Comparison of ENCODE assay signal across 19 mouse cellular contexts in genomic region chr11:29148901-29149300, GRCm38 (mm10). TPM values are rescaled to one million over a fixed set of nuclear protein-coding genes. Genes with fewer than 3 reads are reported as not detected.
DNase-seq lines count a peak whose midpoint lies in the region; ATAC-seq and TF ChIP-seq lines count a peak whose summit lies in the region.
"Had no signal": no experiment of that assay in that cellular context is flagged by ENCODE, and none has a peak within 500 bp of the region (broad histone marks: within the 10 kb centered on the region; RNA-seq: fewer than 3 reads in every experiment).

No protein-coding gene starts in this region.

- no peaks in the 10 kb centered on the region for H3K9me3 ChIP-seq in CH12.LX (replicated peaks; ENCODE audit: low read length)
- no peaks in the 10 kb centered on the region for H3K9me3 ChIP-seq in MEL (replicated peaks; ENCODE audit: insufficient read depth, low read length)
- no peaks in the 10 kb centered on the region for H3K9me3 ChIP-seq in neural tube, embryonic 15.5 days (replicated peaks)
- H3K9me3 ChIP-seq: embryonic facial prominence, embryonic 13.5 days; forebrain, embryonic 13.5 days; heart, embryonic 12.5 days; hindbrain, embryonic 15.5 days had no signal

- TF ChIP-seq RAD21 in CH12.LX (IDR thresholded peaks at IDR 0.05; ENCODE audit: low read depth, low read length) (no peak), MEL (IDR thresholded peaks at IDR 0.05; ENCODE audit: low read depth, low read length) (no peak)

- H3K27ac ChIP-seq in CH12.LX (ENCODE audit: insufficient read depth, low read depth) (no peak overlapping the region), MEL (ENCODE audit: control insufficient read depth, low read depth, low read length) (no peak overlapping the region), macrophage (peak overlapping the region; percentile 55)
- H3K27ac ChIP-seq in neural tube, embryonic 15.5 days (replicated peaks) = no peak overlapping the region
- H3K27ac ChIP-seq: embryonic facial prominence, embryonic 13.5 days; forebrain, embryonic 13.5 days; hindbrain, embryonic 15.5 days had no signal

- H3K4me1 ChIP-seq in CH12.LX (ENCODE audit: control insufficient read depth in 1 of 2, insufficient read depth in 2 of 2) (peaks cover 0 to 34% of the 10 kb centered on the region in 2 experiments; a peak in 2 of 4 replicates), MEL (ENCODE audit: control insufficient read depth in 1 of 2, insufficient read depth in 2 of 2, low read length in 2 of 2) (no peaks in the 10 kb centered on the region)
- H3K4me1 ChIP-seq in neural tube, embryonic 15.5 days = no peaks in the 10 kb centered on the region
- H3K4me1 ChIP-seq: embryonic facial prominence, embryonic 13.5 days; forebrain, embryonic 13.5 days; heart, embryonic 12.5 days; hindbrain, embryonic 15.5 days had no signal

- no peak for TF ChIP-seq POLR2A in CH12.LX (IDR thresholded peaks at IDR 0.05; ENCODE audit: low read depth, low read length)
- no peak for TF ChIP-seq POLR2A in MEL (IDR thresholded peaks at IDR 0.05; ENCODE audit: control insufficient read depth in 1 of 2, insufficient read depth in 1 of 2, low read depth in 1 of 2, low read length in 2 of 2, poor library complexity in 1 of 2)

- H3K9ac ChIP-seq in CH12.LX (ENCODE audit: insufficient read depth, low read depth) (no peak overlapping the region), MEL (ENCODE audit: control insufficient read depth, low read depth, low read length, poor library complexity, severe bottlenecking) (no peak overlapping the region)
- H3K9ac ChIP-seq in neural tube, embryonic 15.5 days (replicated peaks) = no peak overlapping the region
- H3K9ac ChIP-seq: embryonic facial prominence, embryonic 13.5 days; forebrain, embryonic 13.5 days; forebrain, postnatal 0 days; heart, embryonic 12.5 days; hindbrain, embryonic 15.5 days had no signal

- H3K79me2 ChIP-seq in CH12.LX (replicated peaks; ENCODE audit: control insufficient read depth, extremely low read depth, insufficient read depth, poor library complexity, severe bottlenecking) (peaks cover 6% of the 10 kb centered on the region; the same call in 1 of the 2 replicates), MEL (ENCODE audit: control insufficient read depth, insufficient read depth, low read length, poor library complexity) (no peaks in the 10 kb centered on the region), macrophage (ENCODE audit: inconsistent target) (no peaks in the 10 kb centered on the region)

- 0% methylated on average over 1 of the region's 2 CpGs for WGBS in macrophage (ENCODE audit: missing documents)
- 94% methylated on average over 2 of the region's 2 CpGs for WGBS in neural tube, embryonic 15.5 days

- DNase-seq in CH12.LX (ENCODE audit: extremely low read depth) (peak; percentile 34), MEL (ENCODE audit: low read depth, low spot score) (peak; percentile 31)
- DNase-seq in splenic B cell, adult 2 months (ENCODE audit: low read depth, low spot score) = peak; percentile 64
- no peak for DNase-seq in layer of hippocampus, postnatal 25 days (ENCODE audit: extremely low spot score in 1 of 2, low spot score in 1 of 2)
- no peak for DNase-seq in adrenal gland, adult 8-10 months
- DNase-seq: adrenal gland, postnatal 10 days; cerebellum, adult 11-12 months; cerebellum, adult 9-10 months; cerebellum, postnatal 25 days; forebrain, postnatal 0 days; gastrocnemius, postnatal 14 days; heart, postnatal 36 days had no signal

- H3K27me3 ChIP-seq in CH12.LX (replicated peaks) = no peaks in the 10 kb centered on the region
- H3K27me3 ChIP-seq in MEL (ENCODE audit: control insufficient read depth in 1 of 2, insufficient read depth in 2 of 2, low read length in 2 of 2) = no peaks in the 10 kb centered on the region
- H3K27me3 ChIP-seq in splenic B cell, adult 2 months (ENCODE audit: control insufficient read depth, insufficient read depth, low read length, poor library complexity, severe bottlenecking) = no peaks in the 10 kb centered on the region
- H3K27me3 ChIP-seq in neural tube, embryonic 15.5 days (replicated peaks) = no peaks in the 10 kb centered on the region
- H3K27me3 ChIP-seq: embryonic facial prominence, embryonic 13.5 days; forebrain, embryonic 13.5 days; heart, embryonic 12.5 days; hindbrain, embryonic 15.5 days had no signal

- H3K36me3 ChIP-seq in CH12.LX (replicated peaks in 1 of 2; ENCODE audit: control insufficient read depth in 1 of 2, insufficient read depth in 1 of 2, low read length in 1 of 2) (peaks cover 41 to 82% of the 10 kb centered on the region in 2 experiments), MEL (ENCODE audit: control insufficient read depth in 1 of 2, insufficient read depth in 2 of 2, low read length in 2 of 2) (peaks cover 10 to 49% of the 10 kb centered on the region in 2 experiments), macrophage (ENCODE audit: inconsistent target) (peaks cover 44% of the 10 kb centered on the region)
- H3K36me3 ChIP-seq in splenic B cell, adult 2 months (ENCODE audit: control insufficient read depth, insufficient read depth, low read length, poor library complexity, severe bottlenecking) = 0 out of 2 replicates have a peak, but pooled peaks cover 5% of the 10 kb centered on the region
- H3K36me3 ChIP-seq in neural tube, embryonic 15.5 days = peaks cover 30% of the 10 kb centered on the region

- no peak overlapping the region for H3K4me3 ChIP-seq in CH12.LX (replicated peaks in 1 of 3; ENCODE audit: low read depth in 2 of 3, low read length in 2 of 3, poor library complexity in 1 of 3)
- no peak overlapping the region for H3K4me3 ChIP-seq in MEL (ENCODE audit: control insufficient read depth in 1 of 2, insufficient read depth in 1 of 2, low read depth in 2 of 2, low read length in 2 of 2)
- no peak overlapping the region for H3K4me3 ChIP-seq in macrophage (ENCODE audit: inconsistent target)
- H3K4me3 ChIP-seq in neural tube, embryonic 15.5 days (replicated peaks) = no peak overlapping the region
- H3K4me3 ChIP-seq: embryonic facial prominence, embryonic 13.5 days; forebrain, embryonic 13.5 days; heart, embryonic 12.5 days; hindbrain, embryonic 15.5 days had no signal

- TF ChIP-seq EP300 in CH12.LX (IDR thresholded peaks at IDR 0.05; ENCODE audit: low read length) (peak; percentile 81), MEL (IDR thresholded peaks at IDR 0.05; ENCODE audit: low read depth in 1 of 2, low read length in 2 of 2) (no peak)

- TF ChIP-seq CTCF in CH12.LX (conservative IDR thresholded peaks at IDR 0.05 in 1 of 2, IDR thresholded peaks at IDR 0.05 in 1 of 2; ENCODE audit: low read depth in 2 of 2, low read length in 2 of 2) (no peak), MEL (IDR thresholded peaks at IDR 0.05 in 2 of 3, conservative IDR thresholded peaks at IDR 0.05 in 1 of 3; ENCODE audit: control insufficient read depth in 1 of 3, insufficient read depth in 1 of 3, low read depth in 2 of 3, low read length in 3 of 3, poor library complexity in 1 of 3, severe bottlenecking in 1 of 3) (no peak)

- dilution Hi-C loops in CH12.LX (cut with MboI; ENCODE audit: extremely low pct_ligation_motif_present, extremely low pct_unique_long_range_greater_than_20kb, low sequenced_read_pairs) = no loop called here

- no peak for ATAC-seq in neural tube, embryonic 15.5 days (ENCODE audit: low FRiP score)
- ATAC-seq: CD4-positive, CD25-positive, alpha-beta regulatory T cell, adult 4 months; forebrain, embryonic 13.5 days; forebrain, postnatal 0 days had no signal

- in situ Hi-C loops in CH12.LX (cut with MboI; ENCODE audit: low pct_ligation_motif_present, low pct_unique_long_range_greater_than_20kb, low sequenced_read_pairs) = no loop called here

- H3K4me2 ChIP-seq in CH12.LX (ENCODE audit: insufficient read depth, low read depth, poor library complexity, severe bottlenecking) = no peak overlapping the region
- no peak overlapping the region for H3K4me2 ChIP-seq in neural tube, embryonic 15.5 days
- H3K4me2 ChIP-seq: embryonic facial prominence, embryonic 13.5 days; forebrain, embryonic 13.5 days; heart, embryonic 12.5 days; hindbrain, embryonic 15.5 days had no signal

TF ChIP-seq in CH12.LX, 34 proteins besides CTCF, POLR2A, EP300 and RAD21 (continues in another document):
- TF ChIP-seq MAZ (IDR thresholded peaks at IDR 0.05; ENCODE audit: low read depth, low read length) = no peak

TF ChIP-seq in MEL, 35 proteins besides CTCF, POLR2A, EP300 and RAD21 (continues in another document):
- TF ChIP-seq USF1 (IDR thresholded peaks at IDR 0.05; ENCODE audit: low read depth, low read length) = peak; percentile 35; the same call in 1 of the 2 replicates

RNA-seq across cellular contexts. Expression of gene Pnpt1, which starts 18.4 kb away (rescaled TPM):
- 65.5 and 73.9 TPM in 2 replicates for total RNA-seq in CH12.LX (2012; rRNA removed)
- 137 and 158 TPM in 2 replicates for total RNA-seq in CH12.LX (2014; rRNA removed)
- 71.3 and 73.6 TPM in 2 replicates for polyA plus RNA-seq in CH12.LX (2012; ENCODE audit: insufficient read length, low read depth)
- 85.0 and 87.4 TPM in 2 replicates for total RNA-seq in MEL (2012; rRNA removed)
- 10 to 100 TPM in 1 of 2 experiments, not detected in 1; 56.2 TPM for polyA plus RNA-seq in MEL (2012; ENCODE audit: insufficient read depth in 1 of 2, insufficient read length in 2 of 2, low read depth in 1 of 2, low replicate concordance in 2 of 2, missing spikeins in 1 of 2)
- total RNA-seq in macrophage (2018; cell fraction: chromatin; rRNA removed) = 100 to 1,000 TPM in 11 of 26 experiments, 10 to 100 TPM in 15; 21.8 to 174 (median 76.2) TPM
- total RNA-seq in macrophage (2018; cell fraction: cytosol; rRNA removed) = 10 to 100 TPM; 14.3 to 49.3 (median 25.1) TPM
- 100 to 1,000 TPM in 1 of 26 experiments, 10 to 100 TPM in 25; 13.7 to 145 (median 53.5) TPM for total RNA-seq in macrophage (2018; cell fraction: nucleus; rRNA removed)
- polyA plus RNA-seq in macrophage (2018) = 27.9 to 38.9 TPM (median 30.4 TPM) in 3 replicates
- total RNA-seq in layer of hippocampus, postnatal 25 days (2021) = 10 to 100 TPM; 23.3 to 29.7 TPM
- polyA plus RNA-seq in neural tube, embryonic 15.5 days (2015; fragmentation: Nextera tagmentation; extraction: Ambion mirVana) = 26.1 and 32.1 TPM in 2 replicates
- 10 to 100 TPM; 37.0 to 49.0 (median 43.5) TPM for total RNA-seq in adrenal gland, adult 8-10 months (2022)

RNA-seq across cellular contexts. Expression of gene Ppp4r3b, which starts 23.8 kb away (rescaled TPM):
- total RNA-seq in CH12.LX (2012; rRNA removed) (95.5 and 104 TPM in 2 replicates), CH12.LX (2014; rRNA removed) (127 and 161 TPM in 2 replicates), MEL (2012; rRNA removed) (95.7 and 98.0 TPM in 2 replicates)
- polyA plus RNA-seq in CH12.LX (2012; ENCODE audit: insufficient read length, low read depth) (81.4 and 116 TPM in 2 replicates), MEL (2012; ENCODE audit: insufficient read depth in 1 of 2, insufficient read length in 2 of 2, low read depth in 1 of 2, low replicate concordance in 2 of 2, missing spikeins in 1 of 2) (100 to 1,000 TPM in 1 of 2 experiments, 10 to 100 TPM in 1; 58.9 to 145 TPM), macrophage (2018) (30.5 to 42.1 TPM (median 41.2 TPM) in 3 replicates)
- total RNA-seq in macrophage (2018; cell fraction: chromatin; rRNA removed) = 100 to 1,000 TPM in 2 of 26 experiments, 10 to 100 TPM in 24; 50.2 to 103 (median 82.6) TPM
- total RNA-seq in macrophage (2018; cell fraction: cytosol; rRNA removed) = 10 to 100 TPM; 35.1 to 59.1 (median 50.9) TPM
- 100 to 1,000 TPM in 1 of 26 experiments, 10 to 100 TPM in 25; 43.6 to 100 (median 66.0) TPM for total RNA-seq in macrophage (2018; cell fraction: nucleus; rRNA removed)
- total RNA-seq in layer of hippocampus, postnatal 25 days (2021) = 10 to 100 TPM; 58.4 to 61.4 TPM
- 58.7 and 71.8 TPM in 2 replicates for polyA plus RNA-seq in neural tube, embryonic 15.5 days (2015; fragmentation: Nextera tagmentation; extraction: Ambion mirVana)
- 100 to 1,000 TPM in 1 of 4 experiments, 10 to 100 TPM in 3; 77.0 to 101 (median 87.0) TPM for total RNA-seq in adrenal gland, adult 8-10 months (2022)

Comparison
In these comparisons a context has a peak if more than half of its experiments do, and no peak if none do; other contexts are left out.
1. DNase-seq: peak in CH12.LX (single experiment), MEL (single experiment) and splenic B cell, adult 2 months (single experiment); none in layer of hippocampus, postnatal 25 days (0 of 2) and adrenal gland, adult 8-10 months (single experiment).
2. Of the 35 proteins assayed by ChIP-seq in both MEL and CH12.LX: peak only in MEL: USF1; only in CH12.LX: BHLHE40, EP300, MYC and ZNF384; in both: none; in neither: 30.